Mouse (Mus musculus) liver, adult 2 months (tissue): ENCODE measurements around the gene Irak3.

ENCODE experiments used
- CTCF ChIP-seq: fragments of 200-500 bp; IDR thresholded peaks from 2 replicates; pipeline ENCODE4 v1.5.1; 2011; ENCODE audit warnings: low read depth, low read length, control low read depth
- POLR2A ChIP-seq: fragments of 200-500 bp; IDR thresholded peaks from 2 replicates; pipeline ENCODE4 v1.6.1; 2011; ENCODE audit warnings: low read length, control low read depth; ENCODE audit not compliant: insufficient read depth; ENCODE audit errors: extremely low read depth

DNA sequence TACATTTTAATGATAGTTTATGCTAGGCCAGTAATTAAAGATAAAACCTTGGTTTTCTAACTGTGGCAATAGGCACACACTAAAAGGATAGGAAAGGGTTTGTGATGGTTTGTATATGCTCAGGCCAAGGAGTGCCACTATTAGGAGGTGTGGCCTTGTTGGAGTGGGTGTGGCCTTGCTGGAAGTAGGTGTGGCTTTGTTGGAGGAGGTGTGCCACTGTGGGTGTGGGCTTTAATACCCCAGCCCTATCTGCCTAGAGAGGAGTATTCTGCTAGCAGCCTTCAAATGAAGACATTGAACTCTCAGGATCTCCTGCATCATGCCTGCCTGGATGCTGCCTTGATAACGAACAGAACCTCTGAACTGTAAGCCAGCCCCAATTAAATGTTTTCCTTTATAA lies 101.1 kb downstream of the Irak3 start:
- TF ChIP-seq CTCF (no peak), POLR2A (no peak)
